In the genomic region with DNA sequence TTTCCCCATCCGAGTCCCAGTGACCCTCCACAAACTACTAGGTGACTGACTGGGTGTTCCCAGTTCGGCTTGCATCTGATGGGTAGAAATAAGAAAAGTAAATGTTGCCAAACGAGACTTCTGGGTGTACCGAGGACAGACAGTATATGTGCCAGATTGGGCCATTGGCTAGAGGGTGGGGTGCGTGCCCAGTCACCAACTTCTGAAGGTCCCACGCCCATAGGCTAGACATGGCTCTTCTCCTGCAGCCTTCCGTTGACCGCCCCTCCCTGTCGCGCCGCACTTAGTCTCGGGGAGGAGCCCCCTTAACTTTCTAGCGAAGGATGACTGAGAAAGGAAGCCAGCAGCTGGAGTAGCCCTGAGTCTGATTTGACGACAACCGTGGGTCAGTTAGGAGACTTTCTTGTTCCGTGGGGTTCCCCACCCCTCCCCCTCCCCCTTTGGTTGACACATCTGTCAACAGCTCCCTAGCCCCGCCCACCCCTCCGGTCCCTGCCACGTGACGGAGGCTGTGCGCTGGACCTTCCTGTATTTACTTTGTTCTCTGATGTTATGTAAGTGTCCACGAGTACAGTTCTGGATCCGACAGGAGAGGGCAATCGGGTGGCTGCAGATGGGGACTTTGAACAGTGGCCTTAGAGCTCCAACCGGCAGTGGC, we compare ENCODE assay signal across 8 mouse cellular contexts. TPM values are rescaled to one million over a fixed set of nuclear protein-coding genes. Genes with fewer than 3 reads are reported as not detected.
DNase-seq lines count a peak whose midpoint lies in the region; ATAC-seq lines count a peak whose summit lies in the region.

No protein-coding gene starts in this region.

- H3K27me3 ChIP-seq in hindbrain, embryonic 15.5 days, result no peaks in the 10 kb centered on the region

- peak overlapping the region; percentile 81 for H3K9ac ChIP-seq in hindbrain, embryonic 15.5 days

- peaks cover 22% of the 10 kb centered on the region for H3K4me1 ChIP-seq in hindbrain, embryonic 15.5 days (replicated peaks)

- WGBS in hindbrain, embryonic 15.5 days, result under 1% methylated on average over 25 of the region's 25 CpGs

- peak overlapping the region; percentile 89 for H3K27ac ChIP-seq in hindbrain, embryonic 15.5 days (replicated peaks)

- peak; percentile 16; the same call in 1 of the 2 replicates for ATAC-seq in hindbrain, embryonic 15.5 days (ENCODE audit: low FRiP score, low read depth)

- peak overlapping the region; percentile 74 for H3K4me3 ChIP-seq in hindbrain, embryonic 15.5 days

- peak overlapping the region; percentile 80 for H3K4me2 ChIP-seq in hindbrain, embryonic 15.5 days

- H3K36me3 ChIP-seq in hindbrain, embryonic 15.5 days, result peaks cover 29% of the 10 kb centered on the region

- no peaks in the 10 kb centered on the region for H3K9me3 ChIP-seq in hindbrain, embryonic 15.5 days

- peak; percentile 31 for DNase-seq in WW6 (ENCODE audit: low read depth, low spot score)
- DNase-seq in cerebellum, postnatal 25 days, result peak; percentile 71 to 78
- DNase-seq in frontal cortex, postnatal 36 days (ENCODE audit: low spot score in 2 of 2), result peak; percentile 75 to 76
- peak; percentile 58 to 77 for DNase-seq in left cerebral cortex, adult 18-20 months (ENCODE audit: low spot score in 2 of 2)
- DNase-seq in lung, postnatal 4 days, result peak; percentile 88 to 93
- DNase-seq in retina, postnatal 1 day, result peak; percentile 90
- DNase-seq in urinary bladder, adult 18-20 months (ENCODE audit: low spot score in 2 of 2), result peak; percentile 75 to 86

RNA-seq across cellular contexts. Expression of a gene that starts 0.9 kb away (rescaled TPM):
- polyA plus RNA-seq in hindbrain, embryonic 15.5 days (2015; fragmentation: Nextera tagmentation; extraction: Ambion mirVana), result 72.2 and 73.2 TPM in 2 replicates
- total RNA-seq in left cerebral cortex, adult 18-20 months (2021), result 10 to 100 TPM; 72.2 to 82.2 TPM

RNA-seq across cellular contexts. Expression of a gene that starts 47.0 kb away (rescaled TPM):
- 0.29 and 0.85 TPM in 2 replicates for polyA plus RNA-seq in hindbrain, embryonic 15.5 days (2015; fragmentation: Nextera tagmentation; extraction: Ambion mirVana)
- total RNA-seq in left cerebral cortex, adult 18-20 months (2021), result 1 to 10 TPM; 1.4 to 1.5 TPM

RNA-seq across cellular contexts. Expression of a gene that starts 58.2 kb away (rescaled TPM):
- 0.08 and 0.14 TPM in 2 replicates for polyA plus RNA-seq in hindbrain, embryonic 15.5 days (2015; fragmentation: Nextera tagmentation; extraction: Ambion mirVana)
- under 1 TPM; 0.28 to 0.59 TPM for total RNA-seq in left cerebral cortex, adult 18-20 months (2021)

Comparison
In these comparisons a context has a peak if more than half of its experiments do, and no peak if none do; other contexts are left out.
1. Peak in every context shown above with its lines: DNase-seq, ATAC-seq, H3K4me3 ChIP-seq and H3K27ac ChIP-seq.
2. DNase-seq: peak in every context shown above with its lines; median percentile 90 in lung, postnatal 4 days; 90 in retina, postnatal 1 day; 80 in urinary bladder, adult 18-20 months; 76 in frontal cortex, postnatal 36 days; 74 in cerebellum, postnatal 25 days; 68 in left cerebral cortex, adult 18-20 months; 31 in WW6.